Mouse (Mus musculus) cerebellum, adult 2 months (tissue): ENCODE data around the gene Snapc2.

Experiments used
- CTCF ChIP-seq: fragments of 200-500 bp; IDR thresholded peaks from 2 replicates; pipeline ENCODE4 v1.5.1; 2011; ENCODE audit warnings: low read depth, mild to moderate bottlenecking, control low read depth, low read length, moderate library complexity, borderline replicate concordance; ENCODE audit not compliant: insufficient read depth
- POLR2A ChIP-seq: fragments of 200-500 bp; IDR thresholded peaks from 2 replicates; pipeline ENCODE4 v1.6.1; 2011; ENCODE audit warnings: low read length, control low read depth, borderline replicate concordance; ENCODE audit not compliant: insufficient read depth

DNA sequence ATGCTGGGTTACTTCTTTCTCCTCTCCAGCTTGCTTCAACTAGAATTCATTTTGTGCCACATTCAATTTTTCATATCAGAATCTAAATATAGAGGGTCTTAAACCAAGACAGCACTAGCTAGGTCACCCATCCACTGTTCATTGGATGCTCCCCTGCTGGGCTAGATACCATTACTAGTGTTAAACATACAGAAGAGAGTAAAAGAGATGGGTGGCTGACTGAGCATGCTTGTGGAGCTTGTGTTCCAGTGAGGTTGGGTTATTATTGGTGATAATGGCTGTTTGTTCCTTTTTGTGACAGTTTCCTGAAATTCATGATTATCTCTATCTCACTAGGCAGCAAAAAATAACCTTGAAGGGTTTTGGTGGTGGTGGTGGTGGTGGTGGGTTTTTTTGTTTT, 30.8 kb upstream of the Snapc2 start:
- TF ChIP-seq CTCF = no peak
- TF ChIP-seq POLR2A = no peak
